Mouse (Mus musculus) G1E (cell line): ENCODE data around the gene Fam129a. TPM values are rescaled to one million over a fixed set of nuclear protein-coding genes. Genes with fewer than 3 reads are reported as not detected.
A peak's percentile ranks its signal among the peaks of the same experiment; 100 is the strongest.

Experiments used
- ATAC-seq: 2 replicates; pipeline ENCODE4 v1.8.0; 2016; ENCODE audit warnings: mild to moderate bottlenecking; ENCODE audit not compliant: insufficient number of reproducible peaks, poor library complexity, low FRiP score, severe bottlenecking; ENCODE audit errors: extremely low read depth
- DNase-seq: peaks from one replicate; pipeline ENCODE4 v3.0.0; 2012; ENCODE audit warnings: low spot score
- H3K27me3 ChIP-seq: 2 replicates; pipeline ENCODE4 v1.6.1; 2012; ENCODE audit warnings: mild to moderate bottlenecking, low read length, inconsistent platforms; ENCODE audit not compliant: insufficient read depth
- H3K36me3 ChIP-seq: replicated peaks from 2 replicates; pipeline ENCODE3; 2012; ENCODE audit warnings: mild to moderate bottlenecking, inconsistent platforms
- H3K4me1 ChIP-seq: 2 replicates; pipeline ENCODE4 v1.6.1; 2012; ENCODE audit warnings: low read depth, low read length, inconsistent platforms, mixed read lengths; ENCODE audit not compliant: insufficient read depth
- H3K4me3 ChIP-seq: 2 replicates; pipeline ENCODE4 v1.5.1; 2012; ENCODE audit warnings: low read depth, mild to moderate bottlenecking, inconsistent platforms, low read length, moderate library complexity, mixed read lengths
- H3K9me3 ChIP-seq: replicated peaks from 2 replicates; pipeline ENCODE4 v1.6.1; 2012; ENCODE audit warnings: inconsistent platforms
- CTCF ChIP-seq: IDR thresholded peaks from 2 replicates; pipeline ENCODE4 v1.5.1; 2012; ENCODE audit warnings: low read depth, low read length, inconsistent platforms, mixed read lengths
- GATA1 ChIP-seq: IDR thresholded peaks from 2 replicates; pipeline ENCODE4 v1.6.1; 2012; ENCODE audit warnings: borderline replicate concordance, low read length, inconsistent platforms, mixed read lengths
- GATA2 ChIP-seq: IDR thresholded peaks from 2 replicates; pipeline ENCODE4 v1.6.1; 2012; ENCODE audit warnings: low read depth, low read length, inconsistent platforms, borderline replicate concordance
- POLR2AphosphoS5 ChIP-seq: IDR thresholded peaks from 2 replicates; pipeline ENCODE4 v1.6.1; 2012; ENCODE audit warnings: low read depth, low read length, inconsistent platforms; ENCODE audit not compliant: insufficient replicate concordance
- TAL1 ChIP-seq: conservative IDR thresholded peaks from 2 replicates; pipeline ENCODE4 v1.6.1; 2012; ENCODE audit warnings: low read depth, low read length, inconsistent platforms, mixed read lengths
- polyA plus RNA-seq: library from polyadenylated mRNA; stranded (reverse); fragments of >175 nt; gene quantifications from 2 replicates; pipeline ENCODE4 v1.2.3, GENCODE M21; 2012
- total RNA-seq, 2 experiments: library from RNA; stranded (forward) in 1 of 2; stranded (reverse) in 1 of 2; fragments of 200-1000 nt in 1 of 2; fragments of >200 nt in 1 of 2; fragmentation: Nextera tagmentation in 1 of 2; gene quantifications; 2 replicates each; pipeline ENCODE4 v1.2.3; 2014 to 2017

Gene Fam129a
- total and polyA plus RNA-seq, 3 experiments: 0.60 TPM; not detected in 2

- no peak for TF ChIP-seq CTCF
- no peak for TF ChIP-seq POLR2AphosphoS5
- TF ChIP-seq GATA1: no peak
- TF ChIP-seq GATA2: no peak
- TF ChIP-seq TAL1: no peak
- no peak for ATAC-seq
- H3K4me3 ChIP-seq: no peak overlapping the region; the same call in 1 of the 2 replicates
These were observed 67.4 kb downstream of the Fam129a start for GRCm38 (mm10) chr1:151638357-151638756.

GRCm38 (mm10) chr1:151638770-151639169 is 67.8 kb downstream of the Fam129a start:
- ATAC-seq (no peak), DNase-seq (no peak)
- H3K36me3 ChIP-seq: no peaks in the 10 kb centered on the region
- H3K4me1 ChIP-seq: no peaks in the 10 kb centered on the region
- TF ChIP-seq TAL1 (no peak), CTCF (no peak), POLR2AphosphoS5 (no peak), GATA2 (no peak), GATA1 (no peak)
- H3K4me3 ChIP-seq: no peak overlapping the region
- H3K9me3 ChIP-seq: no peaks in the 10 kb centered on the region
- H3K27me3 ChIP-seq: 0 out of 2 replicates have a peak, but pooled peaks cover 2% of the 10 kb centered on the region

More at GRCm38 (mm10) chr1:151638357-151638756, 67.4 kb downstream of the Fam129a start:
- Histone ChIP-seq H3K4me1 (no peaks in the 10 kb centered on the region), H3K9me3 (no peaks in the 10 kb centered on the region), H3K27me3 (0 out of 2 replicates have a peak, but pooled peaks cover 2% of the 10 kb centered on the region), H3K36me3 (no peaks in the 10 kb centered on the region)
- DNase-seq: no peak

DNA sequence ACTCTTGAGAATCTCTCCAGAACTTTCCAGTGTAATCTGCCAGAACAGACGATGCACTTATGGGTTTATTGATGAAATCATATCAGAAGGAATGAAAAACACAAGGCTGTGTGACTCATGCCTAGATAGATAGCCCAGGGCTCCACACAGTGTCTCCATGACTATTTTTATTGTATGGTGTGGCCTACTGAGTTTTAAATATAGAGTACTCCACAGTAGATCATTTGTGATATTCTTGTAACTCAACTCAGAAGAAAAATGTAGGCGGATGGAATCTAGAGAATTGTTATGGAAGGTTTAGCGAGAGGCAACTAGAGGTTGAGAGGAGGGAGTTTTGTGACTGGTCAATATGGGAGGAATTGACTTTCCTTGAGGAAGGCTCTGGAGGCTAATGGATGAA is 75.4 kb downstream of the Fam129a start:
- Histone ChIP-seq H3K27me3 (peaks cover 3% of the 10 kb centered on the region), H3K4me1 (no peaks in the 10 kb centered on the region), H3K9me3 (no peaks in the 10 kb centered on the region), H3K4me3 (no peak overlapping the region), H3K36me3 (no peaks in the 10 kb centered on the region)
- no peak for TF ChIP-seq TAL1
- TF ChIP-seq GATA1: no peak
- no peak for TF ChIP-seq GATA2
- no peak for TF ChIP-seq CTCF
- TF ChIP-seq POLR2AphosphoS5: no peak
- DNase-seq (no peak), ATAC-seq (no peak)

- Histone ChIP-seq H3K4me3 (no peak overlapping the region), H3K4me1 (no peaks in the 10 kb centered on the region), H3K36me3 (no peaks in the 10 kb centered on the region), H3K9me3 (no peaks in the 10 kb centered on the region), H3K27me3 (peaks cover 3% of the 10 kb centered on the region)
- ATAC-seq: no peak
- TF ChIP-seq CTCF: peak; percentile 39; the same call in 1 of the 2 replicates
- TF ChIP-seq GATA1: no peak
- DNase-seq: peak; percentile 8
These were observed 77.1 kb downstream of the Fam129a start for GRCm38 (mm10) chr1:151648099-151648498.

GRCm38 (mm10) chr1:151657042-151657605 is 86.1 kb downstream of the Fam129a start:
- Histone ChIP-seq H3K27me3 (peaks cover 4% of the 10 kb centered on the region; the same call in 1 of the 2 replicates), H3K4me1 (no peaks in the 10 kb centered on the region), H3K9me3 (no peaks in the 10 kb centered on the region), H3K4me3 (no peak overlapping the region), H3K36me3 (no peaks in the 10 kb centered on the region)
- DNase-seq (no peak), ATAC-seq (no peak)
- no peak for TF ChIP-seq GATA1
- TF ChIP-seq CTCF: no peak

GRCm38 (mm10) chr1:151658291-151658830 is 87.4 kb downstream of the Fam129a start:
- no peaks in the 10 kb centered on the region for H3K36me3 ChIP-seq
- ATAC-seq (no peak), DNase-seq (no peak)
- H3K4me1 ChIP-seq: no peaks in the 10 kb centered on the region
- TF ChIP-seq TAL1: no peak
- no peak for TF ChIP-seq POLR2AphosphoS5
- TF ChIP-seq CTCF: no peak
- no peak for TF ChIP-seq GATA2
- no peak for TF ChIP-seq GATA1
- H3K9me3 ChIP-seq: no peaks in the 10 kb centered on the region
- peaks cover 4% of the 10 kb centered on the region; the same call in 1 of the 2 replicates for H3K27me3 ChIP-seq
- H3K4me3 ChIP-seq: no peak overlapping the region
